Mouse (Mus musculus) cortical plate, adult 2 months (tissue): ENCODE measurements around the gene Cnot2.

Experiments
- CTCF ChIP-seq: fragments of 200-500 bp; IDR thresholded peaks from 2 replicates; pipeline ENCODE4 v1.5.1; 2011; ENCODE audit warnings: mild to moderate bottlenecking, control low read depth, low read length; ENCODE audit not compliant: insufficient read depth; ENCODE audit errors: extremely low read depth
- POLR2A ChIP-seq: fragments of 200-500 bp; IDR thresholded peaks from 2 replicates; pipeline ENCODE4 v1.6.1; 2011; ENCODE audit warnings: mild to moderate bottlenecking, low read length, control low read depth; ENCODE audit not compliant: insufficient read depth; ENCODE audit errors: extremely low read depth

GRCm38 (mm10) chr10:116446040-116446439 lies 135.3 kb downstream of the Cnot2 start:
- TF ChIP-seq CTCF (no peak), POLR2A (no peak)
